Mouse (Mus musculus): Measurements from ENCODE around the gene Hoxd8. TPM values are rescaled to one million over a fixed set of nuclear protein-coding genes. Genes with fewer than 3 reads are reported as not detected.

The Hoxd8 gene
- not detected in 2 replicates for polyA plus RNA-seq (2012; ENCODE audit: insufficient read depth, low replicate concordance)

DNA sequence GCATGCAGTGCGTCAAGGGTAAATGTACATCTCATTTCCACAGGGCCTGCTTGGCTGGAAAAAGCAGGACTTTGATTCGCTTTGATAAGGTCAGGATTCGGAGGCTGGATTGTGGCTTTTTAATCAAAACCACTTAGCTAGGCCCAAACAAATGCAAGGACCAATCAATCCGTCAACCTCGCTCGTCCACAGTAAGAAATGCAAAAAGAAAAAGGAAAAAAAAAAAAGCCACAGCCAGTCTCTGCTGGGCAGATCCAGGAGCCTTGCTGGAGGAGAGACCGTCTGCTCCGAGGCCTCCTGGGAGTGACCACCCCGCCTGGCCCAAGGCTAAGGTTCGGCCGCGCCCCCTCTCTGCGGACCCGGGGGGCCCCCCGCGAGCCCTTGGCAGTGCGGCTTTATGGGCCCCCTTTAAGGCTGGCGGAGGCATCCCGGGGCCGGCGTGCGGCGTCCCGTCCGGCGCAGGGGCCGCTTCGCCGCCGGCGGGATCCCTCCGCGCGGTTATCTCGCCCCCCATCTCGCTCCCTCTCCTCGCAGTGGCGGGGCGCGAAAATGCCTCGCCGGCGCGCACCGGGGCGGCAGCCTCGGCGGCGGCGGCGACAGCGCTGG, at the start of gene Hoxd8:
Hoxd8 (plus strand) TSS at position 223 of the 606 bp plus-strand sequence.
- Histone ChIP-seq H3K27me3 (replicated peaks) (peaks cover 95% of the 10 kb centered on the region), H3K9me3 (no peaks in the 10 kb centered on the region), H3K4me1 (peaks cover 15% of the 10 kb centered on the region), H3K4me3 (replicated peaks) (peak within 1 kb of the TSS; percentile 88), H3K36me3 (replicated peaks; ENCODE audit: low read length) (no peaks in the 10 kb centered on the region)
- no peak for TF ChIP-seq FLI1 (IDR thresholded peaks at IDR 0.05; ENCODE audit: low read length)
- TF ChIP-seq GATA1 (IDR thresholded peaks at IDR 0.05; ENCODE audit: borderline replicate concordance, low read length): no peak

DNA sequence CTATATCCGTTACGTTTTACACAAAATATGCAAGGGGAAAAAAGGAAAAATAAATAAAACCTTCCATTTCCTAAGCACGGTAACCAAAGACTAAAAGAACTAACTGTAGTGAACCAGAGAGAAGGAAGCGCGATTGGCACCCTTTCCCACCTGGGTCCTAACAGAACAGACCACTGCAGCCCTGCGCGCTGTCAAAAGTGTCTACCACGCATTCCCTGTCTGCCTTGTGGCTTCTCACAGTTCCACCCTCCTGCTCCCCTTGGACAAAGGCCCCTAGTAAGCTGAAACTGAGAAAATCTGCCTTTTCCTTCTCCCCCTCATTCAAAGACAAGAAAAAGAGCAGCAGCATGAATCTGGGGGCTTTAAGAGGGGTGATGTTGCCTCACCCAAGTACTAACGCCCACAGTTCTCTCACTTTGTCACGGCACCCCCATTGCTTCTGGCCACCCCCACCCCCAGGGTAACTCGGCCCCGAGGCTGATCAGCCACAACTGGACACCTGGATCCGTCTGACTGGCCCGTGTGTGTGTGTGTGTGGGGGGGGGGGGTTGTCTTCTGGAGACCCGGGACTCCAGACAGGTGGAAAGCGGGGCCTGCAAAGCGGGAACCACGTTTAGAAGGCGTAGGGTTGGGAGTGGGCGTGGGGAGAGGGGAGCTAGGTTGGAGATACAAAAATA, 49.5 kb upstream of the Hoxd8 start:
- Histone ChIP-seq H3K4me3 (replicated peaks) (peak overlapping the region; percentile 42), H3K36me3 (replicated peaks; ENCODE audit: low read length) (no peaks in the 10 kb centered on the region)
- TF ChIP-seq FLI1 (IDR thresholded peaks at IDR 0.05; ENCODE audit: low read length): no peak
- TF ChIP-seq GATA1 (IDR thresholded peaks at IDR 0.05; ENCODE audit: borderline replicate concordance, low read length): no peak

DNA sequence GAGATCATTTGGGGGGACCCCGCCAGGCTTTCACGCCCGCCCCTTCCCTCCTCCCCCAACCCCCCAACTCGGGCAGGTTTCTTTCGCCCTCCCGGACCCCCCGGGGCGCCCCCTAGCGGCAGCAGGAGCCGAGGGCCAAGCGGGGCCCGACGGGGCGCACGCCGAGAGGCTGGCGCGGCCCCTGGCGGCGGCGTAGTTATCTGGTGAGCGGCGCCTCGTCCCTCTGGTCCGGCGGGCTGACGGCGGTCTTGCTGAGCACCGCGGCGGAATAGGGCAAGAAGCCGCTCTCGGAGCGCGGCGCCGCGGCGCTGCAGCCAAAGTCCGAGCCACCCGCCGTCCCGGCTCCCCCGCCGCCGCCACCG, 49.0 kb upstream of the Hoxd8 start:
- Histone ChIP-seq H3K27me3 (replicated peaks) (peaks cover 94% of the 10 kb centered on the region), H3K4me3 (replicated peaks) (peak overlapping the region; percentile 88), H3K9me3 (peaks cover 8% of the 10 kb centered on the region; the same call in 1 of the 2 replicates), H3K4me1 (peaks cover 45% of the 10 kb centered on the region), H3K36me3 (replicated peaks; ENCODE audit: low read length) (no peaks in the 10 kb centered on the region)
- no peak for TF ChIP-seq FLI1 (IDR thresholded peaks at IDR 0.05; ENCODE audit: low read length)
- no peak for TF ChIP-seq GATA1 (IDR thresholded peaks at IDR 0.05; ENCODE audit: borderline replicate concordance, low read length)

More for the DNA sequence above, 49.5 kb upstream of the Hoxd8 start:
- H3K4me1 ChIP-seq: peaks cover 49% of the 10 kb centered on the region
- H3K9me3 ChIP-seq: peaks cover 8% of the 10 kb centered on the region; the same call in 1 of the 2 replicates
- H3K27me3 ChIP-seq (replicated peaks): peaks cover 95% of the 10 kb centered on the region

DNA sequence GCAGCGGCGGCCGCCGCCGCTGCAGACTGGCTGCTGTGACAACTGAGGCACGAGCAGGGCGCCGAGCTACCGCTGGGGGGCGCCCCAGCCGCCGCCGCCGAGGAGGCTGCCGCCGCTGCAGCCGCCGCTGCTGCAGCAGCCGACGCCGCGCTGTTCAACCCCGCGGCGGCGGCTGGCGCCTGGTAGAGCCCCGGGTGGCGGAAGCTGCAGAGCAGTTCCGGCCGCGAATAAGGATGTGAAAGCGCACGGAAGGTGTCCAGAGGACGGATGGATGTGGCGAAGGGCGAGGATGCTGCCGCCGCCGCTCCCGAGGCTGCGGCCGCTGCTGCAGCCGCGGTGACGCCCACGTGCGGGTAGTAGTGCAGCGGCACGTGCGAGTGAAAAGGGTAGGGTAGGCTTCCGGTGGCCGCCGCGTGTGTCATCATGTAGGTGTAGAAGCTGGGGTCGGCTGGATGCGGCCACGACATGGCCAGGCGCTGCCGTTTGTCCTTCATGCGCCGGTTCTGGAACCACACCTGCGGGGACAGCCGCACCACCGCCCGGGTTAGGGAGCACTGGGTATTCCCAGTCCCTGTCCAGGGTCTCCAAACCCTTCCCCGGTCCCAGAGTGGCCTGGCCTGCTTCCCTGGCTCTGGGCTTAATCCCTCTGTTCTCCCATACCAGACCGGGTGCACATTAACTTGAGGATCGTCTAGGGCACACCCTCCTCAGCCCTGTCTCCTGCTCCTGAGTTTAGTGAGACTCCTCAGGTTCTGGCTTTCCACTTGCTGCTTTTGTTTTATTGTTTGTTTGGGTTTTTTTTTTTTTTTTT, 48.4 kb upstream of the Hoxd8 start:
- Histone ChIP-seq H3K27me3 (replicated peaks) (peaks cover 94% of the 10 kb centered on the region), H3K36me3 (replicated peaks; ENCODE audit: low read length) (no peaks in the 10 kb centered on the region), H3K9me3 (peaks cover 8% of the 10 kb centered on the region; the same call in 1 of the 2 replicates), H3K4me1 (peaks cover 50% of the 10 kb centered on the region), H3K4me3 (replicated peaks) (peak overlapping the region; percentile 88)
- no peak for TF ChIP-seq FLI1 (IDR thresholded peaks at IDR 0.05; ENCODE audit: low read length)
- TF ChIP-seq GATA1 (IDR thresholded peaks at IDR 0.05; ENCODE audit: borderline replicate concordance, low read length): no peak

DNA sequence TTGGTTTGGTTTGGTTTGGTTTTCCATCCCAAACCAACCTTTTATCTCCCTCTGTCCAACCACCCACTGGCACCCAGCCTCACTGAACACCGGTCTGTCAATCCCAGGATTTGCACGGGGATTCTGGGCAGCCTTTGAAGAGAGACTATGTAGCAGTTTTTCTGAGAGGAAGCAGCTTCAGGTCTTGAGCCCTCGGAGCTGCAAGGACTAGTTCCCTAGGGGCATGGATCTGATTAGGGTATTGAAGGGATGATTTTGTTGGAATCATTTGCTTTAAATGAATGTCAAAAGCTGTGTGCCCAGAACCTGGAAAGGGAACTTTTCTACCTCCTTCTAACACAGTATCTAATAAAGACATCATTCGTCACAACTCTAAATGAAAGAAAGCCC, 47.8 kb upstream of the Hoxd8 start:
- no peak overlapping the region for H3K4me3 ChIP-seq (replicated peaks)
- H3K36me3 ChIP-seq (replicated peaks; ENCODE audit: low read length): no peaks in the 10 kb centered on the region
- TF ChIP-seq FLI1 (IDR thresholded peaks at IDR 0.05; ENCODE audit: low read length) (no peak), GATA1 (IDR thresholded peaks at IDR 0.05; ENCODE audit: borderline replicate concordance, low read length) (no peak)
- H3K9me3 ChIP-seq: peaks cover 8% of the 10 kb centered on the region; the same call in 1 of the 2 replicates
- H3K27me3 ChIP-seq (replicated peaks): peaks cover 96% of the 10 kb centered on the region
- H3K4me1 ChIP-seq: peaks cover 55% of the 10 kb centered on the region

DNA sequence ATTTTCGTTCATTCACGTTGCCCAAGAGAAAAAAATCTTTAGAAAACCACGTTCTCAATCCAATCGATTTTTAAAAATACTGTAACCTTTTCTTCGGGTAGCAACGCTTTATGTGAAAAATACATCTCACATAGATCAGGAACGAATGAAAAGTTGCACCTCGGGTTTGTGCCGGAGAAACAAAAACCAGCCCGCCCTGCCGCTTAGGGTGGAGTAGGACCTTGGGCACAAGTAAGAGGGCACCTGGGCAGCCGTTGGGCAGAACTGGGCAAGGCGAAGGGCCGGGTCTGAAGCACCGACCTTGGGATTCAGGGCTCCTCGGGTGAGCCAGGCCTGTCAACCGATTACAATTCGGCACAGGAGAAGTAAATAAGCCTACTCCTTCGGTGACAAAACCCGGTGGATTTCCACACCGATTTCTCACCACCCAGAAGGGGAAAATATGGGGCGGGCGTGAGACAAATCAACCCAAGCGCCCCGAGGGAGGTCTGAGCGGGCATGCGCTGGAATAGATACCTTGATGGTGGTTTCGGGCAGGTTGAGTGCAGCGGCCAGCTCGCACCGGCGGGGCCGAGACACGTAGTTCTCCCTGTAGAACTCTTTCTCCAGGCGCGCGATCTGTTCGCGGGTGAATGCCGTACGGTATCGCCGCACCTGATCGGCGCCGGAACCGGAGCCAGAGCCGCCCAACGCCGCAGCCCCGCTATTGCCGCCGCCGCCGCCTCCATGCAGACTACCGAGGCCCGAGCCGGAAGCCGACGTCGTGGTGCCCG, 47.0 kb upstream of the Hoxd8 start:
- TF ChIP-seq FLI1 (IDR thresholded peaks at IDR 0.05; ENCODE audit: low read length): no peak
- Histone ChIP-seq H3K27me3 (replicated peaks) (peaks cover 96% of the 10 kb centered on the region), H3K9me3 (peaks cover 8% of the 10 kb centered on the region; the same call in 1 of the 2 replicates), H3K4me3 (replicated peaks) (peak overlapping the region; percentile 86), H3K36me3 (replicated peaks; ENCODE audit: low read length) (no peaks in the 10 kb centered on the region), H3K4me1 (peaks cover 58% of the 10 kb centered on the region)

DNA sequence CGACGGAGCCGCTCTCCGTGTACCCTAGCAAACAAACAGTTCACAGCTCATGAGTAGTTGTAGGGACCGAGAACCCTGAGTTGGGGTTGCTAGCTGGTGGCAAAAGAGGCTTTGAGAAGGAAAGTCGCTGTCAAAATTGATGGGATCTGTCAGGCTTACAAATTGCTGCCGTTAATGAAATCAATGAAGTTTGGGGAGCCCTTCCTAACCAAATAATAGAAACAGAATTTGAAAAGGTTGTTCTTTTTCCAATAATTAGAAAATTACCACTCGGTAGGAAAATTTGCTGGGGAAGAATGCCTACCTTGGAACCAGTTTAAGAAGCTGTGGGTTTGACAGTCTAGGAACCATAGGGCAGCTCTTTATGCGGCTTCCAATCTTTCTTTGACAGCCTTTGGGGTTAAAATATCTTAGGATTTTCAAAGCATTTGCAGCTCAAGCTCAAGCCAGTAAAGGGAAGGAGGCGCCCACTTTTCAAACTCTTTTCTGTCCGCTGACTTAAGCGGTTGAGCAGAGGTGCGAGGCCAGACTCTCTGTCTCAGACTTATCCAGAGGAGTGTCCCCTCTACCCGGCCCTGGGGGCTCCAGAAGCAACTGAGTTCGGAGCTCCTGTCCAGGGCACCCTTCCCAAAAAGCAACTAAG, 46.3 kb upstream of the Hoxd8 start:
- H3K4me3 ChIP-seq (replicated peaks): peak overlapping the region; percentile 86
- H3K9me3 ChIP-seq: peaks cover 8% of the 10 kb centered on the region; the same call in 1 of the 2 replicates
- H3K36me3 ChIP-seq (replicated peaks; ENCODE audit: low read length): no peaks in the 10 kb centered on the region
- peaks cover 96% of the 10 kb centered on the region for H3K27me3 ChIP-seq (replicated peaks)
- no peak for TF ChIP-seq FLI1 (IDR thresholded peaks at IDR 0.05; ENCODE audit: low read length)
- TF ChIP-seq GATA1 (IDR thresholded peaks at IDR 0.05; ENCODE audit: borderline replicate concordance, low read length): no peak
- H3K4me1 ChIP-seq: peaks cover 60% of the 10 kb centered on the region

DNA sequence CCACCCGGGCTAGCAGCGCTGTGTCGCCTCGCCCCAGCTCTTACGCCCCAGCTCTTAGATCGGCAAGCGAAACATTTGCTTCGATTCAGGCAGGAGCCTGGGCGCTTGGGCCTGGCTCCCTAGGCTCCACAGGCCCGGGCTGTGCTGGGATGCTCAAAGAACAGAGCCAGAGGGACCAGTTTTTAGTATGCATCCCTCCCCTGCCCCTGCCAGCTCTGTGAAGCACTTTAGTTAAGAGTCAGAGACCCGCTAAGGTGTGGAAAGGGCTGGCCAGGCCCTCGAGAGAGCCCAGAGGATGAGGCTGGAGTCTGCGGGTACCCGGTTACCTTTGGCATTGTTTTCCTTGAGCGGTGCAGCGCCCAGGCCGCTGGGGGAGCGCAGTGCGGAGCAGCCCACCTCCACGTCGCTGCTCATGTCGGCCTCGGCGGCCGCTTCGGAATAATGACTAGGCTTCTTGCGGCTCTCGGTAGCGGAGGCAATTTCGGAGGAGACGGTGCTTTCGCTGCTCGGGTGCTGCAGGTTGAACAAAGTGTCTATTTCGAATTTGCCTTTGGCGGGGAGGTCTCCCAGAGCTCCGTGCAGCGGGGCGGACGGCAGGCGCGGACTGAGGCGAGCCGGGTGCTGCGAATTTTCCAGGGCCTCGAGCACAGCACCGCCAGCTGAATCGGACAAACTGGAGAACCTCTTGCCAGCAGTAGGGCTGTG, 45.6 kb upstream of the Hoxd8 start:
- Histone ChIP-seq H3K4me3 (replicated peaks) (peak overlapping the region; percentile 66), H3K27me3 (replicated peaks) (peaks cover 99% of the 10 kb centered on the region), H3K36me3 (replicated peaks; ENCODE audit: low read length) (no peaks in the 10 kb centered on the region), H3K4me1 (peaks cover 65% of the 10 kb centered on the region), H3K9me3 (peaks cover 8% of the 10 kb centered on the region; the same call in 1 of the 2 replicates)
- no peak for TF ChIP-seq GATA1 (IDR thresholded peaks at IDR 0.05; ENCODE audit: borderline replicate concordance, low read length)
- no peak for TF ChIP-seq FLI1 (IDR thresholded peaks at IDR 0.05; ENCODE audit: low read length)
